Mouse (Mus musculus) thymus, postnatal 0 days (tissue): Measurements from ENCODE around the gene Wdr5. TPM values are rescaled to one million over a fixed set of nuclear protein-coding genes. Genes with fewer than 3 reads are reported as not detected.

ENCODE experiments used
- DNase-seq: peaks from one replicate; pipeline ENCODE4 v3.0.0-alpha.2; 2015; ENCODE audit warnings: low spot score
- polyA plus RNA-seq: library from polyadenylated mRNA; unstranded; fragments of >200 nt; fragmentation: Nextera tagmentation; extraction: Ambion mirVana; gene quantifications from 2 replicates; pipeline ENCODE4 v1.2.1, GENCODE M21; 2015

The Wdr5 gene
- polyA plus RNA-seq, 1 experiment from 2014 or later = 41.7 TPM

- no peak for DNase-seq
These were observed 33.0 kb downstream of the Wdr5 start for GRCm38 (mm10) chr2:27547986-27548385.

GRCm38 (mm10) chr2:27548664-27549369 is 33.9 kb downstream of the Wdr5 start:
- no peak for DNase-seq

- peak; percentile 65 for DNase-seq
These were observed 37.8 kb downstream of the Wdr5 start for GRCm38 (mm10) chr2:27552620-27553287.

GRCm38 (mm10) chr2:27554308-27554707 is 39.4 kb downstream of the Wdr5 start:
- no peak for DNase-seq

- no peak for DNase-seq
These were observed 42.0 kb downstream of the Wdr5 start for GRCm38 (mm10) chr2:27556921-27557320.

GRCm38 (mm10) chr2:27560708-27561123 is 45.8 kb downstream of the Wdr5 start:
- no peak for DNase-seq

- DNase-seq = no peak
These were observed 46.2 kb downstream of the Wdr5 start for GRCm38 (mm10) chr2:27561159-27561558.

GRCm38 (mm10) chr2:27561829-27562228 is 46.9 kb downstream of the Wdr5 start:
- no peak for DNase-seq

- peak; percentile 32 for DNase-seq
These were observed 48.7 kb downstream of the Wdr5 start for GRCm38 (mm10) chr2:27563641-27564148.

- no peak for DNase-seq
These were observed 49.7 kb downstream of the Wdr5 start for GRCm38 (mm10) chr2:27564694-27565093.

- no peak for DNase-seq
These were observed 50.6 kb downstream of the Wdr5 start for GRCm38 (mm10) chr2:27565316-27566103.

GRCm38 (mm10) chr2:27570856-27571255 is 55.9 kb downstream of the Wdr5 start:
- DNase-seq = no peak

- no peak for DNase-seq
These were observed 57.4 kb downstream of the Wdr5 start for GRCm38 (mm10) chr2:27572261-27572793.

GRCm38 (mm10) chr2:27572928-27573627 is 58.1 kb downstream of the Wdr5 start:
- DNase-seq = no peak

GRCm38 (mm10) chr2:27573628-27573966 is 58.6 kb downstream of the Wdr5 start:
- no peak for DNase-seq

GRCm38 (mm10) chr2:27576416-27576815 is 61.5 kb downstream of the Wdr5 start:
- DNase-seq = no peak

- DNase-seq = no peak
These were observed 63.6 kb downstream of the Wdr5 start for GRCm38 (mm10) chr2:27578552-27578951.

GRCm38 (mm10) chr2:27582112-27582511 is 67.2 kb downstream of the Wdr5 start:
- no peak for DNase-seq

- DNase-seq = no peak
These were observed 68.1 kb downstream of the Wdr5 start for GRCm38 (mm10) chr2:27583019-27583418.

- DNase-seq = no peak
These were observed 69.6 kb downstream of the Wdr5 start for GRCm38 (mm10) chr2:27584546-27584945.
